Mouse (Mus musculus): ENCODE measurements around the gene Dnajc16.

The Dnajc16 gene

GRCm38 (mm10) chr4:141793282-141794151, 2.8 kb upstream of the Dnajc16 start, which contains the start of gene Casp9:
Casp9 (plus strand) TSS chr4:141793612.
- Histone ChIP-seq H3K36me3 (ENCODE audit: insufficient read depth, low read length) (peaks cover 20% of the 10 kb centered on the region), H3K4me3 (replicated peaks; ENCODE audit: low read length) (peak within 1 kb of the TSS; percentile 91), H3K27me3 (ENCODE audit: insufficient read depth, low read length) (no peaks in the 10 kb centered on the region), H3K9me3 (ENCODE audit: low read length) (peaks cover 12% of the 10 kb centered on the region), H3K4me1 (replicated peaks; ENCODE audit: low read depth, low read length) (peaks cover 47% of the 10 kb centered on the region)
- TF ChIP-seq POU5F1 (IDR thresholded peaks at IDR 0.05; ENCODE audit: borderline replicate concordance, low read length) (no peak), NANOG (IDR thresholded peaks at IDR 0.05; ENCODE audit: borderline replicate concordance, low read length) (no peak), CTCF (conservative IDR thresholded peaks at IDR 0.05; ENCODE audit: low read length) (no peak)

GRCm38 (mm10) chr4:141792554-141793281, 2.0 kb upstream of the Dnajc16 start:
- Histone ChIP-seq H3K36me3 (ENCODE audit: insufficient read depth, low read length) (peaks cover 18% of the 10 kb centered on the region), H3K27me3 (ENCODE audit: insufficient read depth, low read length) (no peaks in the 10 kb centered on the region), H3K9me3 (ENCODE audit: low read length) (peaks cover 6% of the 10 kb centered on the region), H3K4me1 (replicated peaks; ENCODE audit: low read depth, low read length) (peaks cover 50% of the 10 kb centered on the region), H3K4me3 (replicated peaks; ENCODE audit: low read length) (peak overlapping the region; percentile 91)
- TF ChIP-seq POU5F1 (IDR thresholded peaks at IDR 0.05; ENCODE audit: borderline replicate concordance, low read length) (no peak), NANOG (IDR thresholded peaks at IDR 0.05; ENCODE audit: borderline replicate concordance, low read length) (no peak), CTCF (conservative IDR thresholded peaks at IDR 0.05; ENCODE audit: low read length) (no peak)

- peaks cover 18% of the 10 kb centered on the region for H3K36me3 ChIP-seq (ENCODE audit: insufficient read depth, low read length)
- no peaks in the 10 kb centered on the region for H3K27me3 ChIP-seq (ENCODE audit: insufficient read depth, low read length)
- no peak overlapping the region for H3K4me3 ChIP-seq (replicated peaks; ENCODE audit: low read length)
- H3K9me3 ChIP-seq (ENCODE audit: low read length) = no peaks in the 10 kb centered on the region
- no peak for TF ChIP-seq POU5F1 (IDR thresholded peaks at IDR 0.05; ENCODE audit: borderline replicate concordance, low read length)
- no peak for TF ChIP-seq CTCF (conservative IDR thresholded peaks at IDR 0.05; ENCODE audit: low read length)
- TF ChIP-seq NANOG (IDR thresholded peaks at IDR 0.05; ENCODE audit: borderline replicate concordance, low read length) = no peak
- peaks cover 50% of the 10 kb centered on the region for H3K4me1 ChIP-seq (replicated peaks; ENCODE audit: low read depth, low read length)
Observed at GRCm38 (mm10) chr4:141791951-141792350, 1.2 kb upstream of the Dnajc16 start.

GRCm38 (mm10) chr4:141791486-141791885, 755 bp upstream of the Dnajc16 start:
- TF ChIP-seq CTCF (conservative IDR thresholded peaks at IDR 0.05; ENCODE audit: low read length) (no peak), NANOG (IDR thresholded peaks at IDR 0.05; ENCODE audit: borderline replicate concordance, low read length) (no peak), POU5F1 (IDR thresholded peaks at IDR 0.05; ENCODE audit: borderline replicate concordance, low read length) (no peak)
- Histone ChIP-seq H3K9me3 (ENCODE audit: low read length) (no peaks in the 10 kb centered on the region), H3K4me1 (replicated peaks; ENCODE audit: low read depth, low read length) (peaks cover 47% of the 10 kb centered on the region), H3K36me3 (ENCODE audit: insufficient read depth, low read length) (peaks cover 18% of the 10 kb centered on the region), H3K27me3 (ENCODE audit: insufficient read depth, low read length) (no peaks in the 10 kb centered on the region), H3K4me3 (replicated peaks; ENCODE audit: low read length) (peak overlapping the region; percentile 99; the same call in 1 of the 2 replicates)

GRCm38 (mm10) chr4:141789564-141790218, 1.0 kb downstream of the Dnajc16 start:
- TF ChIP-seq CTCF (conservative IDR thresholded peaks at IDR 0.05; ENCODE audit: low read length) (no peak), POU5F1 (IDR thresholded peaks at IDR 0.05; ENCODE audit: borderline replicate concordance, low read length) (no peak), NANOG (IDR thresholded peaks at IDR 0.05; ENCODE audit: borderline replicate concordance, low read length) (no peak)
- Histone ChIP-seq H3K4me1 (replicated peaks; ENCODE audit: low read depth, low read length) (peaks cover 51% of the 10 kb centered on the region), H3K4me3 (replicated peaks; ENCODE audit: low read length) (peak overlapping the region; percentile 99), H3K36me3 (ENCODE audit: insufficient read depth, low read length) (peaks cover 30% of the 10 kb centered on the region), H3K9me3 (ENCODE audit: low read length) (no peaks in the 10 kb centered on the region), H3K27me3 (ENCODE audit: insufficient read depth, low read length) (no peaks in the 10 kb centered on the region)

GRCm38 (mm10) chr4:141787462-141787861, 3.3 kb downstream of the Dnajc16 start:
- no peak for TF ChIP-seq CTCF (conservative IDR thresholded peaks at IDR 0.05; ENCODE audit: low read length)
- TF ChIP-seq POU5F1 (IDR thresholded peaks at IDR 0.05; ENCODE audit: borderline replicate concordance, low read length) = no peak
- TF ChIP-seq NANOG (IDR thresholded peaks at IDR 0.05; ENCODE audit: borderline replicate concordance, low read length) = no peak
- no peak overlapping the region for H3K4me3 ChIP-seq (replicated peaks; ENCODE audit: low read length)
- no peaks in the 10 kb centered on the region for H3K27me3 ChIP-seq (ENCODE audit: insufficient read depth, low read length)
- peaks cover 52% of the 10 kb centered on the region for H3K36me3 ChIP-seq (ENCODE audit: insufficient read depth, low read length)
- peaks cover 48% of the 10 kb centered on the region for H3K4me1 ChIP-seq (replicated peaks; ENCODE audit: low read depth, low read length)
- no peaks in the 10 kb centered on the region for H3K9me3 ChIP-seq (ENCODE audit: low read length)

GRCm38 (mm10) chr4:141787046-141787445, 3.7 kb downstream of the Dnajc16 start:
- TF ChIP-seq CTCF (conservative IDR thresholded peaks at IDR 0.05; ENCODE audit: low read length) (no peak), POU5F1 (IDR thresholded peaks at IDR 0.05; ENCODE audit: borderline replicate concordance, low read length) (no peak), NANOG (IDR thresholded peaks at IDR 0.05; ENCODE audit: borderline replicate concordance, low read length) (no peak)
- H3K36me3 ChIP-seq (ENCODE audit: insufficient read depth, low read length) = peaks cover 56% of the 10 kb centered on the region
- peaks cover 44% of the 10 kb centered on the region for H3K4me1 ChIP-seq (replicated peaks; ENCODE audit: low read depth, low read length)
- no peaks in the 10 kb centered on the region for H3K27me3 ChIP-seq (ENCODE audit: insufficient read depth, low read length)
- H3K4me3 ChIP-seq (replicated peaks; ENCODE audit: low read length) = no peak overlapping the region
- no peaks in the 10 kb centered on the region for H3K9me3 ChIP-seq (ENCODE audit: low read length)

- Histone ChIP-seq H3K36me3 (ENCODE audit: insufficient read depth, low read length) (peaks cover 65% of the 10 kb centered on the region), H3K4me3 (replicated peaks; ENCODE audit: low read length) (no peak overlapping the region), H3K27me3 (ENCODE audit: insufficient read depth, low read length) (no peaks in the 10 kb centered on the region), H3K9me3 (ENCODE audit: low read length) (no peaks in the 10 kb centered on the region), H3K4me1 (replicated peaks; ENCODE audit: low read depth, low read length) (peaks cover 34% of the 10 kb centered on the region)
- TF ChIP-seq NANOG (IDR thresholded peaks at IDR 0.05; ENCODE audit: borderline replicate concordance, low read length) = no peak
- TF ChIP-seq CTCF (conservative IDR thresholded peaks at IDR 0.05; ENCODE audit: low read length) = no peak
- TF ChIP-seq POU5F1 (IDR thresholded peaks at IDR 0.05; ENCODE audit: borderline replicate concordance, low read length) = no peak
Observed at GRCm38 (mm10) chr4:141786141-141786540, 4.6 kb downstream of the Dnajc16 start.

All from E14TG2a.4 (cell line).